Mouse (Mus musculus): ENCODE results near the gene Mob3b.

The Mob3b gene

GRCm38 (mm10) chr4:35005068-35005769 lies 152.1 kb downstream of the Mob3b start:
- no peak for DNase-seq (ENCODE audit: low spot score)

- DNase-seq (ENCODE audit: low spot score): no peak
These were observed 152.8 kb downstream of the Mob3b start for GRCm38 (mm10) chr4:35004473-35004872.

- no peak for DNase-seq (ENCODE audit: low spot score)
These were observed 153.5 kb downstream of the Mob3b start for GRCm38 (mm10) chr4:35003550-35004326.

- no peak for DNase-seq (ENCODE audit: low spot score)
These were observed 160.7 kb downstream of the Mob3b start for GRCm38 (mm10) chr4:34996616-34997015.

DNA sequence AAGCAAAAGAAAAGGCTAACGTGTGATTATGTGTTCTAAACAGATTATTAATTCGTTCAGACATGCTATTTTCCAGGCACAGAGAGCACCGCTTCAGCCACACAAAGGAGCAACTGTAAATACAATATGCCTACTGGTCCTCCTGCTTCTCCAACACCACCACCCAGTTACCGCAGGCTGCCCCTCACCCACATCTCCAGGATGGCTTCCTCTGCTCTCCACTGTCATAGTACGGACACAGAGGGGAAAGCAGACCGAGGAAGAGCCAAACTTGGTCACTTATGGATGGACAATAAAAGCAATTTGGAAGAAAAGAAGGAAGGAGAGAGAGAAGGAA lies 163.7 kb downstream of the Mob3b start:
- DNase-seq (ENCODE audit: low spot score): no peak

DNA sequence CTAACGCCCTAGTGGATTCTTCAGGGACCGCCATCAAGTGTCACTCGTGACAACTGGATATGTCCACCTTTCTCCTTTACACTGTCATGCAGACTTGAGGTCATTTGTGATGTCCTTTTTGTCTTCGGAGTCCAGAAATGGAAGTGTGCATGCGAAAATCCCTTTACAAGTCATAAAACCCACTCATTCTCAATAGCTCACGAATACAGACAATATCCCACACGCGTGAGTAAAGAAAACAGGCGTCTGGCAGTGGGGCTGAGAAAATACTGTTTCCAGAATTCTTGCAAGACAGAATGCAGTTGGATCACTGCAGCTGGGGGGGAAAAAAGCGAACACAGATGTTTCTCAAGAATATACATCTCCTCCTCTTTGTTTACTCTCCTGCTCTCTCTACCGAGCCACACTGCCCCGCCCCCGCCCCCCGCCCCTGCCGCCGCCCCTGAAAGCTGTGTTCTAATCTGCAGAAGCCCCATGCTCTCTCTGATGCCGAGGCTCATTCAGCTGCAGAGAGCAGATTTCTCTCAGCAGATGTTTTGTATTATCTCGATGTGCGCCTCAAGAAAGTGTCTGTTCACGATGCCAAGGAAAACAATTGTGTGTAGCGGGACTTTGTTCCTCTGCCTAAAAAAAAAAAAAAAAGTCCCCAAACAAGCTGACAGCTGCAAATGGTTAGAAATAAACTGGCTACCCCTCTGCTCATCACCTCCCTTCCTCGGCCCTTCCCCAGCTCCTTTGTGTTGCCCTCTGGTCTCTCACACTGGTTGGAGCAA lies 164.2 kb downstream of the Mob3b start:
- no peak for DNase-seq (ENCODE audit: low spot score)

- DNase-seq (ENCODE audit: low spot score): no peak
These were observed 165.1 kb downstream of the Mob3b start for GRCm38 (mm10) chr4:34991891-34992865.

DNA sequence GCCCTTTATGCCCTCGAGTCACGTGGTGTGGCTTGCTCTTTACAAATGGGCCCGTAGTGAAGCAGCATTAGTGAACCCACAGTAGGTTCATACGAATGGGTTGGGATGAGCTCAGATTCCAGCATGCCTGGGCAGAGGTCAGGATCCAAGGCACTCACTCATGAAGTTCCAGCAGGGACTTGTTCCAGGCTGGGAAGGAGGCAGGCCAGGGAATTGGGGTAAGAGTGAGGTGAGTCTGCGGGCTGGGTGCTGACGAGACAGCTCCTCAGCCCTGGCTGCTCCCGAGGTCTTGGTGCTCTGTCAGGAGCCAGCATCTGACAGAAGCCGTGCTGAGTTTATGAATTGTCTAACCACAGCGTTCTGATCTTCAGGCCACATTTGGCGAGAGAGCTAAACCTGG lies 166.2 kb downstream of the Mob3b start:
- no peak for DNase-seq (ENCODE audit: low spot score)

DNA sequence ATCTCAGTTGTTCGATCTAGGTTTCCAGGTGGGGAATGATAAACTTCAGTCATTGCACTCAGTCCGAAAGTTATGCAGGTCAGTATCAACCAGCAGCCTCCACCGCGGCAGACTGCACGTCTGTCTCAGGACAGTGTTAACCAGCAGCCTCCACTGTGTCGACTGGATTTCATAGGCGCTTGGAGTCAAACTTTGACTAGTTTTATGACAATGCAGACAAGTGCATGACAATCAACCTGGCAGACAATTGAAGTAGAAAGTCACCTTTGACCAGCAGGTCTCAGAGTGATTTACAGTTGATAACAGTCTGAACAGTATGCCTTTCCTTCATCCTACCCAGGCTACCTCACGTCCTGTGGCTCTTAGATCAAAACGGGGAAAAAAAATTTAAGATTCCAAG lies 166.6 kb downstream of the Mob3b start:
- no peak for DNase-seq (ENCODE audit: low spot score)

DNA sequence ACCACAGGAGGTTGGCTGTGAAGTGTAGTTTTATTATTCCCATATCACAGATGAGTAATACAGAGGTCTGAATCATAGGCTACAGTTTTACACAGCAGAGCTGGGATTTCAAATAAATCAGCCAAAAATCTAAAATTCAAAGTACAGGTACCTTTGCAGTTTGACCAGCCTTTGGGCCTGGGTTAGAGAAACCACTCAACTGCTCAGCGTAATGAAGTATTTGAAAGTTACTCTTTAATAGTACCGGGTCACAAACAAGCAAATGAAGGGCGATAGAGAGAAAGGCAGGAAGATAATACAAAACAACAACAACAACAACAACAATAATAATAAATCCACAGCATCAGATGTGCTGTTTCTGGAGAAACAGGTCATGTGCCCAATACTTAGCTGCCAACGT lies 169.7 kb downstream of the Mob3b start:
- no peak for DNase-seq (ENCODE audit: low spot score)

GRCm38 (mm10) chr4:34987109-34987508 lies 170.2 kb downstream of the Mob3b start:
- no peak for DNase-seq (ENCODE audit: low spot score)

GRCm38 (mm10) chr4:34986647-34987046 lies 170.6 kb downstream of the Mob3b start:
- no peak for DNase-seq (ENCODE audit: low spot score)

- DNase-seq (ENCODE audit: low spot score): no peak
These were observed 172.9 kb downstream of the Mob3b start for GRCm38 (mm10) chr4:34984377-34984776.

DNA sequence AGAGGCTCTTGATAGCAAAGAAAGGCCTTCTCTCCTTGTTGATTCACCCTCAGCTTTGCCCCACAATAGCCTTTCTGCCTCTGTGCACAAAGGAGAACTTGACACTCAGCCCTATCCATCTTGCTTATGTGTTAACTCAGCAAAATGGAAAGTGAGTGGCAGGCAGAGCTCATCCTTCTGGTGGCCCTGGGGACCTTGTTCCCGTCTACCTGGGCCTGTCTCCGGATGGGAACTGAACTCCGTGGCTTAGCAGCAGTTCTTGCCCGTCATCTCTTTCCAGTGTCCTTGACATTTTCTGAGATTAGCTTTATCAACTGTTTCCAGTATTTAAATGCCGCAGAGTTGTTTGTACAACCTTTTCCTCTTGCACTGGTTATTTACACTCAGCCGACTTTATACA lies 173.8 kb downstream of the Mob3b start:
- DNase-seq (ENCODE audit: low spot score): no peak

GRCm38 (mm10) chr4:34981301-34982172 lies 175.7 kb downstream of the Mob3b start:
- no peak for DNase-seq (ENCODE audit: low spot score)

GRCm38 (mm10) chr4:34980461-34981039 lies 176.7 kb downstream of the Mob3b start:
- no peak for DNase-seq (ENCODE audit: low spot score)

DNA sequence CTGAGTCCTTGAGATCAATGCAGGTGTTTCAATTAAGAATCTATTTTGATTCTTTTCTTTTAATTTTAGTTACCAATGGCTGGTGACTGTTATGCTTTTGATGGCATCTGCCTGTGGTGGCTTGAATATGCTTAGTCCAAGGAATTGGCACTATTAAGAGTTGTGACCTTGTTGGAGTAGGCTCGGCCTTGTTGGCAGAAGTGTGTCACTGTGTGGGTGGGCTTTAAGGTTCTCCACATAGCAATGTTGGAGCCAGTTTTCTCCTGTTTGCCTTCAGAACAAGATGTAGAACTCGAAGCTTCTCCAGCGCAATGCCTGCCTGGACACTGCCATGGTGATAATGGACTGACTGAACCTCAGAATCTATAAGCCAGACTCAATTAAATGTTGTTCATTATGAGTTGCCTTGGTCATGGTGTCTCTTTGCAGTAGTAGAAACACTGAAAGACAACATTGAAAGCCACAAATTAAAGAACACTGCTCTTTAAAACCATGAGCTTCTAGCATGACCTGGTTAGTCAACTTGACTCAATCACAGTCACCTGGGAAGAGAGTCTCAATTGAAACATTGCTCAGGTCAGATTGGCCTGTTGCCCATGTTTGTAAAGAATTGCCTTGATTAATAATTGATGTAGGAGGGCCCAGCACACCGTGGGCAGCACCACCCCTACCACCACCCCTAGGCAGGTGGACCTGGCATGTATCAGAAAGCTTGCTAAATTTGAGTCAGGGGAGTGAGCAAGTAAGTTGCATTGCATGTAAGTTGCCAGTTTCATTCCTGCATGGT lies 180.2 kb downstream of the Mob3b start:
- DNase-seq (ENCODE audit: low spot score): no peak

DNA sequence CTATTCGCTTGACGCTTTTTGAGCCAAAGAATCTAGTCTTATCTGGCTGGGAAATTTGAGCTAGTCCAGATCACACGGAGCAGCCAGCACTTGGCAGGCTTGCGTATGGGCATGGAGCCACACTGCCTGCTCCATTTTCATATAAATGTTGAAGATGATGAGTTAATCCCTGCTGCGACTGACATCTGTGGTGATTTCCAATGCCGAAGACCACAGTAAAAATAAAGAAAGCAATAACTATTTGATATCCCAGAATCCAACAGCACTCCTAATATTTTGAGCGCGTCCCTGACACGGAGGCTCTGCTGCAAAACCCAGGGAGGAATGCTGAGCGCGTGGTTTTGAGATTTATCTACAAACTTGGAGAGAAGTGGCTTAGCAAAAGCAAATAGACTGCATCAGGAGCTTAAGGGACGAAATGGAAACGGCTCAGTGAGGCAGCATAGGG lies 180.9 kb downstream of the Mob3b start:
- DNase-seq (ENCODE audit: low spot score): no peak

DNA sequence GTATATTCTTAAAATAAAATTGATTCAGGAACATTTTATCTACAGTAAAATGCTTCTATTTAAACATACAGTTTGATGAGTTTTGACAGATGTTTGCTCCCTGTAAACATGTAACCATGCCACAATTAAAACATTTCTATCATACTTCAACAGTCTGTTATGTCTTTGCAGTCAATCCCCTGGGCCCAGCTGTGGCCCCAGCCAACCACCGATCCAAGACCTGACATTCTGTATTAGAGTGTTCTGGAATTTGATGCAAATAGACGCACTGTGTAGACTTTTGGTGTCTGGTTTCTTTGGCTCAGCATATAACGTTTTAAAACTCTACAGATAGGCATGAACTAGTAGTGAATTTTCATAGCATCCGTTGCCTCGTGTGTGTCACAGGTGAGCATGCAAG lies 182.5 kb downstream of the Mob3b start:
- no peak for DNase-seq (ENCODE audit: low spot score)

GRCm38 (mm10) chr4:34967541-34967940 lies 189.7 kb downstream of the Mob3b start:
- DNase-seq (ENCODE audit: low spot score): no peak

All from urinary bladder, postnatal 10 days (tissue).